Mouse (Mus musculus): Measurements from ENCODE around the gene Skap1. TPM values are rescaled to one million over a fixed set of nuclear protein-coding genes. Genes with fewer than 3 reads are reported as not detected.
A peak's percentile ranks its signal among the peaks of the same experiment; 100 is the strongest.

Gene Skap1
- polyA plus RNA-seq, 2 experiments: 0.11 to 0.14 TPM

GRCm38 (mm10) chr11:96789990-96790389 is 325.6 kb downstream of the Skap1 start:
- peak overlapping the region; percentile 3; the same call in 1 of the 2 replicates for H3K27ac ChIP-seq
- H3K36me3 ChIP-seq (replicated peaks; ENCODE audit: control insufficient read depth, insufficient read depth, low read depth): peaks cover 3% of the 10 kb centered on the region; the same call in 1 of the 2 replicates
- 8% methylated on average over 5 of the region's 5 CpGs for WGBS (ENCODE audit: insufficient replicate concordance)
- TF ChIP-seq CTCF (IDR thresholded peaks at IDR 0.05; ENCODE audit: low read depth): peak; percentile 40
- no peak for TF ChIP-seq EP300 (IDR thresholded peaks at IDR 0.05; ENCODE audit: low read depth)
- no peak for ATAC-seq (ENCODE audit: insufficient read depth)
- H3K4me2 ChIP-seq (ENCODE audit: low read depth): peak overlapping the region; percentile 79
- peak overlapping the region; percentile 94 for H3K9ac ChIP-seq (replicated peaks)
- no peaks in the 10 kb centered on the region for H3K9me3 ChIP-seq (ENCODE audit: control insufficient read depth, low read length)
- H3K4me1 ChIP-seq (replicated peaks; ENCODE audit: control insufficient read depth in 2 of 2, insufficient read depth in 2 of 2, low read length in 1 of 2): peaks cover 5 to 9% of the 10 kb centered on the region in 2 experiments
- H3K4me3 ChIP-seq (ENCODE audit: insufficient read depth in 1 of 2, low read depth in 2 of 2, low read length in 2 of 2): peak overlapping the region; percentile 77 to 95
- H3K27me3 ChIP-seq (ENCODE audit: control insufficient read depth, insufficient read depth, low read length): no peaks in the 10 kb centered on the region
- DNase-seq (ENCODE audit: low read depth in 3 of 3, low spot score in 3 of 3): no peak

- TF ChIP-seq CTCF (IDR thresholded peaks at IDR 0.05; ENCODE audit: low read depth) (no peak), EP300 (IDR thresholded peaks at IDR 0.05; ENCODE audit: low read depth) (no peak)
- no peak for ATAC-seq (ENCODE audit: insufficient read depth)
- H3K9ac ChIP-seq (replicated peaks): 0 out of 2 replicates have a peak overlapping the region, but pooled peaks have one; percentile 15
- H3K36me3 ChIP-seq (replicated peaks; ENCODE audit: control insufficient read depth, insufficient read depth, low read depth): peaks cover 3% of the 10 kb centered on the region; the same call in 1 of the 2 replicates
- WGBS (ENCODE audit: insufficient replicate concordance): 19% methylated on average over 1 of the region's 1 CpGs
- H3K4me2 ChIP-seq (ENCODE audit: low read depth): peak overlapping the region; percentile 79
- H3K4me3 ChIP-seq (ENCODE audit: insufficient read depth in 1 of 2, low read depth in 2 of 2, low read length in 2 of 2): peak overlapping the region; percentile 17 to 95; a peak in 3 of 4 replicates
- H3K27ac ChIP-seq: no peak overlapping the region
- DNase-seq (ENCODE audit: low read depth in 3 of 3, low spot score in 3 of 3): no peak
- H3K9me3 ChIP-seq (ENCODE audit: control insufficient read depth, low read length): no peaks in the 10 kb centered on the region
- H3K27me3 ChIP-seq (ENCODE audit: control insufficient read depth, insufficient read depth, low read length): no peaks in the 10 kb centered on the region
- peaks cover 5 to 9% of the 10 kb centered on the region in 2 experiments for H3K4me1 ChIP-seq (replicated peaks; ENCODE audit: control insufficient read depth in 2 of 2, insufficient read depth in 2 of 2, low read length in 1 of 2)
Measured at GRCm38 (mm10) chr11:96790681-96791080, 326.3 kb downstream of the Skap1 start.

- no peak overlapping the region for H3K4me3 ChIP-seq (ENCODE audit: insufficient read depth in 1 of 2, low read depth in 2 of 2, low read length in 2 of 2)
- TF ChIP-seq CTCF (IDR thresholded peaks at IDR 0.05; ENCODE audit: low read depth) (no peak), EP300 (IDR thresholded peaks at IDR 0.05; ENCODE audit: low read depth) (no peak)
- DNase-seq (ENCODE audit: low read depth in 3 of 3, low spot score in 3 of 3) (no peak), ATAC-seq (ENCODE audit: insufficient read depth) (no peak)
- H3K27me3 ChIP-seq (ENCODE audit: control insufficient read depth, insufficient read depth, low read length): no peaks in the 10 kb centered on the region
- WGBS (ENCODE audit: insufficient replicate concordance): 77% methylated on average over 13 of the region's 13 CpGs
- H3K27ac ChIP-seq: no peak overlapping the region
- no peaks in the 10 kb centered on the region for H3K9me3 ChIP-seq (ENCODE audit: control insufficient read depth, low read length)
- H3K36me3 ChIP-seq (replicated peaks; ENCODE audit: control insufficient read depth, insufficient read depth, low read depth): peaks cover 7% of the 10 kb centered on the region
- H3K4me1 ChIP-seq (replicated peaks; ENCODE audit: control insufficient read depth in 2 of 2, insufficient read depth in 2 of 2, low read length in 1 of 2): peaks cover 3 to 5% of the 10 kb centered on the region in 2 experiments; a peak in 3 of 4 replicates
- H3K9ac ChIP-seq (replicated peaks): no peak overlapping the region
- H3K4me2 ChIP-seq (ENCODE audit: low read depth): no peak overlapping the region
Measured at GRCm38 (mm10) chr11:96795491-96795890, 331.1 kb downstream of the Skap1 start.

- ATAC-seq (ENCODE audit: insufficient read depth) (no peak), DNase-seq (ENCODE audit: low read depth in 3 of 3, low spot score in 3 of 3) (no peak)
- Histone ChIP-seq H3K4me3 (ENCODE audit: insufficient read depth in 1 of 2, low read depth in 2 of 2, low read length in 2 of 2) (no peak overlapping the region), H3K9me3 (ENCODE audit: control insufficient read depth, low read length) (no peaks in the 10 kb centered on the region), H3K36me3 (replicated peaks; ENCODE audit: control insufficient read depth, insufficient read depth, low read depth) (peaks cover 12% of the 10 kb centered on the region), H3K4me2 (ENCODE audit: low read depth) (no peak overlapping the region), H3K9ac (replicated peaks) (no peak overlapping the region), H3K27me3 (ENCODE audit: control insufficient read depth, insufficient read depth, low read length) (no peaks in the 10 kb centered on the region), H3K4me1 (replicated peaks; ENCODE audit: control insufficient read depth in 2 of 2, insufficient read depth in 2 of 2, low read length in 1 of 2) (peaks cover 0 to under 1% of the 10 kb centered on the region in 2 experiments; a peak in 1 of 4 replicates), H3K27ac (no peak overlapping the region)
- WGBS (ENCODE audit: insufficient replicate concordance): 88% methylated on average over 2 of the region's 2 CpGs
- no peak for TF ChIP-seq CTCF (IDR thresholded peaks at IDR 0.05; ENCODE audit: low read depth)
- no peak for TF ChIP-seq EP300 (IDR thresholded peaks at IDR 0.05; ENCODE audit: low read depth)
Measured at GRCm38 (mm10) chr11:96796081-96796480, 331.7 kb downstream of the Skap1 start.

- 63% methylated on average over 1 of the region's 1 CpGs for WGBS (ENCODE audit: insufficient replicate concordance)
- DNase-seq (ENCODE audit: low read depth in 3 of 3, low spot score in 3 of 3): no peak
- peaks cover 15% of the 10 kb centered on the region for H3K36me3 ChIP-seq (replicated peaks; ENCODE audit: control insufficient read depth, insufficient read depth, low read depth)
- TF ChIP-seq CTCF (IDR thresholded peaks at IDR 0.05; ENCODE audit: low read depth) (peak; percentile 37; the same call in 1 of the 2 replicates), EP300 (IDR thresholded peaks at IDR 0.05; ENCODE audit: low read depth) (no peak)
- H3K27ac ChIP-seq: no peak overlapping the region
- no peak overlapping the region for H3K9ac ChIP-seq (replicated peaks)
- no peak overlapping the region for H3K4me3 ChIP-seq (ENCODE audit: insufficient read depth in 1 of 2, low read depth in 2 of 2, low read length in 2 of 2)
- H3K27me3 ChIP-seq (ENCODE audit: control insufficient read depth, insufficient read depth, low read length): no peaks in the 10 kb centered on the region
- no peak for ATAC-seq (ENCODE audit: insufficient read depth)
- no peak overlapping the region for H3K4me2 ChIP-seq (ENCODE audit: low read depth)
- H3K4me1 ChIP-seq (replicated peaks; ENCODE audit: control insufficient read depth in 2 of 2, insufficient read depth in 2 of 2, low read length in 1 of 2): no peaks in the 10 kb centered on the region
- H3K9me3 ChIP-seq (ENCODE audit: control insufficient read depth, low read length): no peaks in the 10 kb centered on the region
Measured at GRCm38 (mm10) chr11:96796586-96796985, 332.2 kb downstream of the Skap1 start.
